Mouse (Mus musculus) liver, embryonic 14.5 days (tissue): ENCODE measurements around the gene St6galnac5. TPM values are rescaled to one million over a fixed set of nuclear protein-coding genes. Genes with fewer than 3 reads are reported as not detected.

Source experiments
- ATAC-seq: fragments of 200-750 bp; cut with Nextera tagmentation; 2 replicates; pipeline ENCODE4 v1.8.0; 2017; ENCODE audit warnings: moderate number of reproducible peaks, mild to moderate bottlenecking, moderate library complexity; ENCODE audit not compliant: insufficient read depth
- DNase-seq, 3 experiments: peaks; one replicate each; pipeline ENCODE4 v3.0.0-alpha.2; 2012 to 2013; ENCODE audit warnings: low read depth in 3 of 3, low spot score in 3 of 3
- H3K27ac ChIP-seq: fragments of 300-500 bp; sonication (generic); 2 replicates; pipeline ENCODE4 v1.5.1; 2014; ENCODE audit warnings: moderate library complexity, mild to moderate bottlenecking, control low read depth, inconsistent platforms
- H3K27me3 ChIP-seq: fragments of 300-500 bp; sonication (generic); 2 replicates; pipeline ENCODE4 v1.6.1; 2014; ENCODE audit warnings: mild to moderate bottlenecking, low read length, moderate library complexity; ENCODE audit not compliant: control insufficient read depth, insufficient read depth
- H3K36me3 ChIP-seq: fragments of 300-500 bp; sonication (generic); replicated peaks from 2 replicates; pipeline ENCODE4 v1.6.1; 2014; ENCODE audit warnings: low read depth; ENCODE audit not compliant: control insufficient read depth, insufficient read depth
- H3K4me1 ChIP-seq, 2 experiments: fragments of 200-500 bp in 1 of 2; fragments of 300-500 bp in 1 of 2; sonication (generic) in 1 of 2; replicated peaks; 2 replicates each; pipeline ENCODE4 v1.6.1; 2012 to 2014; ENCODE audit warnings: antibody characterized with exemption in 1 of 2, inconsistent platforms in 1 of 2, low read length in 1 of 2; ENCODE audit not compliant: control insufficient read depth in 2 of 2, insufficient read depth in 2 of 2
- H3K4me2 ChIP-seq: fragments of 300-500 bp; sonication (generic); 2 replicates; pipeline ENCODE4 v1.6.1; 2014; ENCODE audit warnings: low read depth, mild to moderate bottlenecking, control low read depth, moderate library complexity
- H3K4me3 ChIP-seq, 2 experiments: fragments of 200-500 bp in 1 of 2; fragments of 300-500 bp in 1 of 2; sonication (generic) in 1 of 2; 2 replicates each; pipeline ENCODE4 v1.5.1; 2012 to 2014; ENCODE audit warnings: low read depth in 2 of 2, low read length in 2 of 2, mild to moderate bottlenecking in 2 of 2, control low read depth in 1 of 2, inconsistent platforms in 1 of 2, moderate library complexity in 1 of 2; ENCODE audit not compliant: insufficient read depth in 1 of 2
- H3K9ac ChIP-seq: fragments of 300-500 bp; sonication (generic); replicated peaks from 2 replicates; pipeline ENCODE4 v1.6.1; 2014; ENCODE audit warnings: mild to moderate bottlenecking, control low read depth, moderate library complexity
- H3K9me3 ChIP-seq: fragments of 300-500 bp; sonication (generic); 2 replicates; pipeline ENCODE4 v1.6.1; 2016; ENCODE audit warnings: low read length, mixed read lengths; ENCODE audit not compliant: control insufficient read depth
- CTCF ChIP-seq: IDR thresholded peaks from 2 replicates; pipeline ENCODE4 v1.5.1; 2016; ENCODE audit warnings: antibody characterized with exemption, low read depth, control low read depth
- EP300 ChIP-seq: IDR thresholded peaks from 2 replicates; pipeline ENCODE4 v1.6.1; 2016; ENCODE audit warnings: antibody characterized with exemption, low read depth
- WGBS: fragments of 180-500 bp; shearing (Covaris S2); extraction: QIAGEN DNeasy Blood & Tissue Kit; methylation state at CpG from one replicate; pipeline ENCODE4 v1.1.7; 2014; ENCODE audit not compliant: insufficient replicate concordance; 5-methylcytosine and 5-hydroxymethylcytosine counted together
- polyA plus RNA-seq, 2 experiments: library from polyadenylated mRNA; depleted of rRNA in 1 of 2; stranded (reverse) in 1 of 2; unstranded in 1 of 2; fragments of >200 nt; fragmentation: Nextera tagmentation in 1 of 2; extraction: Ambion mirVana in 1 of 2; gene quantifications; 2 replicates each; pipeline versions ENCODE4 v1.2.1 to v1.2.3; 2012 to 2014

Gene St6galnac5
- polyA plus RNA-seq, 2 experiments: 0.01 TPM; not detected in 1

GRCm38 (mm10) chr3:152886749-152887148 is 95.3 kb downstream of the St6galnac5 start:
- ATAC-seq (no peak), DNase-seq (no peak)
- H3K9me3 ChIP-seq: no peaks in the 10 kb centered on the region
- H3K36me3 ChIP-seq: no peaks in the 10 kb centered on the region
- H3K4me1 ChIP-seq: no peaks in the 10 kb centered on the region; a peak in 1 of 4 replicates
- H3K4me3 ChIP-seq: no peak overlapping the region
- H3K27me3 ChIP-seq: no peaks in the 10 kb centered on the region
- H3K27ac ChIP-seq: no peak overlapping the region
- no peak overlapping the region for H3K9ac ChIP-seq
- no peak for TF ChIP-seq CTCF
- no peak for TF ChIP-seq EP300
- H3K4me2 ChIP-seq: no peak overlapping the region

- Histone ChIP-seq H3K9me3 (no peaks in the 10 kb centered on the region), H3K9ac (no peak overlapping the region), H3K27me3 (no peaks in the 10 kb centered on the region), H3K4me1 (no peaks in the 10 kb centered on the region), H3K36me3 (no peaks in the 10 kb centered on the region), H3K4me2 (no peak overlapping the region), H3K27ac (no peak overlapping the region), H3K4me3 (no peak overlapping the region)
- no peak for DNase-seq
- TF ChIP-seq CTCF: no peak
- no peak for TF ChIP-seq EP300
- WGBS: 51% methylated on average over 3 of the region's 3 CpGs
- ATAC-seq: no peak
Measured at GRCm38 (mm10) chr3:152883556-152883955, 98.5 kb downstream of the St6galnac5 start.

- Histone ChIP-seq H3K9ac (no peak overlapping the region), H3K4me1 (no peaks in the 10 kb centered on the region), H3K27me3 (no peaks in the 10 kb centered on the region), H3K4me2 (no peak overlapping the region), H3K4me3 (no peak overlapping the region), H3K36me3 (no peaks in the 10 kb centered on the region), H3K9me3 (no peaks in the 10 kb centered on the region), H3K27ac (no peak overlapping the region)
- DNase-seq (no peak), ATAC-seq (no peak)
- WGBS: 61% methylated on average over 4 of the region's 4 CpGs
- TF ChIP-seq CTCF (no peak), EP300 (no peak)
Measured at GRCm38 (mm10) chr3:152881706-152882105, 100.3 kb downstream of the St6galnac5 start.

GRCm38 (mm10) chr3:152880121-152880835 is 101.8 kb downstream of the St6galnac5 start:
- no peak for ATAC-seq
- TF ChIP-seq CTCF (no peak), EP300 (no peak)
- DNase-seq: no peak
- Histone ChIP-seq H3K27me3 (no peaks in the 10 kb centered on the region), H3K9ac (no peak overlapping the region), H3K9me3 (no peaks in the 10 kb centered on the region), H3K4me2 (no peak overlapping the region), H3K4me1 (no peaks in the 10 kb centered on the region), H3K27ac (no peak overlapping the region), H3K4me3 (no peak overlapping the region), H3K36me3 (no peaks in the 10 kb centered on the region)
- WGBS: 68% methylated on average over 15 of the region's 15 CpGs

- Histone ChIP-seq H3K9ac (no peak overlapping the region), H3K4me3 (no peak overlapping the region), H3K36me3 (no peaks in the 10 kb centered on the region), H3K4me2 (no peak overlapping the region), H3K9me3 (no peaks in the 10 kb centered on the region), H3K27me3 (no peaks in the 10 kb centered on the region), H3K4me1 (no peaks in the 10 kb centered on the region), H3K27ac (no peak overlapping the region)
- DNase-seq: no peak
- no peak for ATAC-seq
- peak; percentile 40 for TF ChIP-seq CTCF
- TF ChIP-seq EP300: no peak
- 63% methylated on average over 6 of the region's 6 CpGs for WGBS
Measured at GRCm38 (mm10) chr3:152875723-152876290, 106.2 kb downstream of the St6galnac5 start.
